In genomic region chr4:152340584-152341284, GRCm38 (mm10) we compare ENCODE assay signal across 9 mouse cellular contexts. TPM values are rescaled to one million over a fixed set of nuclear protein-coding genes. Genes with fewer than 3 reads are reported as not detected.
A peak's percentile ranks its signal among the peaks of the same experiment; 100 is the strongest.
DNase-seq lines count a peak whose midpoint lies in the region; ATAC-seq and TF ChIP-seq lines count a peak whose summit lies in the region.
"Had no signal": no experiment of that assay in that cellular context is flagged by ENCODE, and none has a peak within 500 bp of the region (broad histone marks: within the 10 kb centered on the region; RNA-seq: fewer than 3 reads in every experiment).

No protein-coding gene starts in this region.

- TF ChIP-seq POLR2A in olfactory bulb, adult 2 months (IDR thresholded peaks at IDR 0.05; ENCODE audit: insufficient read depth, low read depth, low read length): no peak

- 34% methylated on average over 15 of the region's 15 CpGs for WGBS in limb, embryonic 10.5 days
- 49% methylated on average over 15 of the region's 15 CpGs for WGBS in olfactory bulb, adult 2 months

- peaks cover 95% of the 10 kb centered on the region for H3K27me3 ChIP-seq in limb, embryonic 10.5 days (ENCODE audit: low read depth, poor library complexity, severe bottlenecking)

- TF ChIP-seq CTCF in olfactory bulb, adult 2 months (IDR thresholded peaks at IDR 0.05; ENCODE audit: insufficient read depth, low read depth, low read length): no peak

- peaks cover 5% of the 10 kb centered on the region for H3K36me3 ChIP-seq in limb, embryonic 10.5 days

- H3K27ac ChIP-seq in limb, embryonic 10.5 days: no peak overlapping the region
- no peak overlapping the region for H3K27ac ChIP-seq in olfactory bulb, adult 2 months (ENCODE audit: insufficient read depth, low read depth, low read length)
- H3K27ac ChIP-seq: macrophage had no signal

- peak; percentile 60 for ATAC-seq in common myeloid progenitor, adult 5-6 weeks (replicated peaks; ENCODE audit: low read depth, poor library complexity, severe bottlenecking)

- no peaks in the 10 kb centered on the region for H3K9me3 ChIP-seq in limb, embryonic 10.5 days (replicated peaks)

- H3K4me3 ChIP-seq in limb, embryonic 10.5 days: no peak overlapping the region
- 0 out of 2 replicates have a peak overlapping the region, but pooled peaks have one; percentile 4 for H3K4me3 ChIP-seq in olfactory bulb, adult 2 months (ENCODE audit: insufficient read depth, low read depth, low read length)

- peak; percentile 84 for DNase-seq in ES-CJ7 (ENCODE audit: low read depth, low spot score)
- DNase-seq in limb, embryonic 10.5 days (ENCODE audit: low spot score): peak; percentile 46
- no peak for DNase-seq in left cerebral cortex, postnatal 36 days (ENCODE audit: low spot score in 2 of 2)
- DNase-seq in c-Kit-positive CD71-positive TER-119-positive erythroid progenitor cells, embryonic 14.5 days (ENCODE audit: low spot score): no peak
- DNase-seq in right cerebral cortex, postnatal 36 days (ENCODE audit: low spot score in 2 of 2): no peak

- intact Hi-C loops in left cerebral cortex, postnatal 36 days (cut with DNase I): no loop called here

- H3K4me1 ChIP-seq in limb, embryonic 10.5 days: peaks cover 33% of the 10 kb centered on the region
- peaks cover 62% of the 10 kb centered on the region for H3K4me1 ChIP-seq in olfactory bulb, adult 2 months (ENCODE audit: control insufficient read depth, insufficient read depth, low read length)

RNA-seq across cellular contexts. Expression of gene Chd5, which starts 2.3 kb away (rescaled TPM):
- under 0.01 and 0.05 TPM in 2 replicates for total RNA-seq in common myeloid progenitor, adult 5-6 weeks (2017)
- 0.01 and 0.03 TPM in 2 replicates for polyA plus RNA-seq in limb, embryonic 10.5 days (2016; fragmentation: Nextera tagmentation; extraction: Ambion mirVana)
- polyA plus RNA-seq in olfactory bulb, adult 2 months (2012; ENCODE audit: insufficient read depth, insufficient read length, low replicate concordance, missing spikeins): 36.3 TPM in 1 of 2 replicates, not detected in the other
- total RNA-seq in left cerebral cortex, postnatal 36 days (2021): 100 to 1,000 TPM; 162 to 195 TPM

RNA-seq across cellular contexts. Expression of gene Rpl22, which starts 15.2 kb away (rescaled TPM):
- total RNA-seq in common myeloid progenitor, adult 5-6 weeks (2017): 3,442 and 3,905 TPM in 2 replicates
- 352 and 417 TPM in 2 replicates for polyA plus RNA-seq in limb, embryonic 10.5 days (2016; fragmentation: Nextera tagmentation; extraction: Ambion mirVana)
- not detected in 2 replicates for polyA plus RNA-seq in olfactory bulb, adult 2 months (2012; ENCODE audit: insufficient read depth, insufficient read length, low replicate concordance, missing spikeins)
- total RNA-seq in left cerebral cortex, postnatal 36 days (2021): 100 to 1,000 TPM; 161 to 162 TPM

RNA-seq across cellular contexts. Expression of gene Rnf207, which starts 21.9 kb away (rescaled TPM):
- total RNA-seq in common myeloid progenitor, adult 5-6 weeks (2017): not detected in 2 replicates
- polyA plus RNA-seq in limb, embryonic 10.5 days (2016; fragmentation: Nextera tagmentation; extraction: Ambion mirVana): 0.70 and 1.1 TPM in 2 replicates
- polyA plus RNA-seq in olfactory bulb, adult 2 months (2012; ENCODE audit: insufficient read depth, insufficient read length, low replicate concordance, missing spikeins): not detected in 2 replicates
- 10 to 100 TPM; 10.2 to 17.0 TPM for total RNA-seq in left cerebral cortex, postnatal 36 days (2021)
- polyA plus RNA-seq: macrophage had no signal

RNA-seq across cellular contexts. Expression of gene Icmt, which starts 43.7 kb away (rescaled TPM):
- 12.2 and 17.7 TPM in 2 replicates for total RNA-seq in common myeloid progenitor, adult 5-6 weeks (2017)
- 31.4 and 33.9 TPM in 2 replicates for polyA plus RNA-seq in limb, embryonic 10.5 days (2016; fragmentation: Nextera tagmentation; extraction: Ambion mirVana)
- not detected in 2 replicates for polyA plus RNA-seq in olfactory bulb, adult 2 months (2012; ENCODE audit: insufficient read depth, insufficient read length, low replicate concordance, missing spikeins)
- total RNA-seq in left cerebral cortex, postnatal 36 days (2021): 10 to 100 TPM; 45.9 to 47.8 TPM

RNA-seq across cellular contexts. Expression of gene Hes3, which starts 49.3 kb away (rescaled TPM):
- total RNA-seq in common myeloid progenitor, adult 5-6 weeks (2017): not detected in 2 replicates
- polyA plus RNA-seq in limb, embryonic 10.5 days (2016; fragmentation: Nextera tagmentation; extraction: Ambion mirVana): not detected in 2 replicates
- not detected in 2 replicates for polyA plus RNA-seq in olfactory bulb, adult 2 months (2012; ENCODE audit: insufficient read depth, insufficient read length, low replicate concordance, missing spikeins)
- total RNA-seq in left cerebral cortex, postnatal 36 days (2021): under 1 TPM in 1 of 2 experiments, not detected in 1; 0.35 TPM
- total RNA-seq: adrenal gland, postnatal 4 days had no signal
- polyA plus RNA-seq: macrophage had no signal

Comparison
In these comparisons a context has a peak if more than half of its experiments do, and no peak if none do; other contexts are left out.
1. DNase-seq: peak in ES-CJ7 (single experiment) and limb, embryonic 10.5 days (single experiment); none in left cerebral cortex, postnatal 36 days (0 of 2), c-Kit-positive CD71-positive TER-119-positive erythroid progenitor cells, embryonic 14.5 days (single experiment) and right cerebral cortex, postnatal 36 days (0 of 2).
2. RNA of gene Chd5, which starts 2.3 kb away (total RNA-seq): 162 to 195 TPM in left cerebral cortex, postnatal 36 days; under 0.01 to 0.05 TPM in common myeloid progenitor, adult 5-6 weeks; every median in the first group is over 100 times any median in the second.
3. RNA of gene Rpl22, which starts 15.2 kb away (total RNA-seq): 3,442 to 3,905 TPM in common myeloid progenitor, adult 5-6 weeks; 161 to 162 TPM in left cerebral cortex, postnatal 36 days; every median in the first group is over 10 times any median in the second.
4. RNA of gene Rnf207, which starts 21.9 kb away (total RNA-seq): 10.2 to 17.0 TPM in left cerebral cortex, postnatal 36 days; not detected in common myeloid progenitor, adult 5-6 weeks; every median in the first group is over 10 times any median in the second.